Mouse (Mus musculus): ENCODE data around the gene Ap3b1. TPM values are rescaled to one million over a fixed set of nuclear protein-coding genes. Genes with fewer than 3 reads are reported as not detected.

Ap3b1 gene
- total and polyA plus RNA-seq, 3 experiments: 46.0 to 113 (median 60.7) TPM

DNA sequence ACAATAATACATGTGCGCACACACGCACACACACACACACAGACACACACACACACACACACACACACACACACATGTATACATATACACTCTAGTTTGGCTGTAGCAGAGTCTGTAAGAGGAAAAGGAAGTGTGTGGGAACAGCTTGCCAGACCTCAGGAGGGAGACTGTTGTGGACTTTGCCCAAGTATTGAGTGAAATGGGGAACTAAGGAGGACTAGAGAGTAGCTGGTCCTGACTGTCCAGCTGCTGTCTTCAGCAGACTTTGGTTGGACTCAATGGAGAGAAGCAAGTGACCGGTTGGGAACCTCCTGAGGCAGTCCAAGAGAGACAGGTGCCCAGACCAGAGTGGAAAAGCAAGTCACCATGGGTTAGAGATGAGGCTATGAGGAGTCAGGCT is 117.4 kb downstream of the Ap3b1 start:
- Histone ChIP-seq H3K9ac (ENCODE audit: insufficient read depth, low read depth) (no peak overlapping the region), H3K27ac (ENCODE audit: insufficient read depth, low read depth) (no peak overlapping the region), H3K4me2 (ENCODE audit: insufficient read depth, low read depth, poor library complexity, severe bottlenecking) (no peak overlapping the region), H3K4me1 (ENCODE audit: control insufficient read depth in 1 of 2, insufficient read depth in 2 of 2) (no peaks in the 10 kb centered on the region), H3K4me3 (replicated peaks in 1 of 3; ENCODE audit: low read depth in 2 of 3, low read length in 2 of 3, poor library complexity in 1 of 3) (no peak overlapping the region), H3K36me3 (replicated peaks in 1 of 2; ENCODE audit: control insufficient read depth in 1 of 2, insufficient read depth in 1 of 2, low read length in 1 of 2) (peaks cover 34 to 81% of the 10 kb centered on the region in 2 experiments), H3K9me3 (replicated peaks; ENCODE audit: low read length) (no peaks in the 10 kb centered on the region), H3K27me3 (replicated peaks) (no peaks in the 10 kb centered on the region), H3K79me2 (replicated peaks; ENCODE audit: control insufficient read depth, extremely low read depth, insufficient read depth, poor library complexity, severe bottlenecking) (no peaks in the 10 kb centered on the region)
- no peak for DNase-seq (ENCODE audit: extremely low read depth)
- dilution Hi-C loops (cut with MboI; ENCODE audit: extremely low pct_ligation_motif_present, extremely low pct_unique_long_range_greater_than_20kb, low sequenced_read_pairs): no loop called here
- TF ChIP-seq IRF4 (IDR thresholded peaks at IDR 0.05; ENCODE audit: low read depth, low read length): no peak
- TF ChIP-seq ELF1 (IDR thresholded peaks at IDR 0.05; ENCODE audit: low read depth, low read length): no peak
- no peak for TF ChIP-seq TCF12 (IDR thresholded peaks at IDR 0.05; ENCODE audit: low read depth, low read length)
- TF ChIP-seq NRF1 (IDR thresholded peaks at IDR 0.05; ENCODE audit: low read depth, low read length): no peak
- no peak for TF ChIP-seq CTCF (conservative IDR thresholded peaks at IDR 0.05 in 1 of 2, IDR thresholded peaks at IDR 0.05 in 1 of 2; ENCODE audit: low read depth in 2 of 2, low read length in 2 of 2)
- TF ChIP-seq BHLHE40 (IDR thresholded peaks at IDR 0.05; ENCODE audit: low read depth, low read length): no peak
- TF ChIP-seq MYC (IDR thresholded peaks at IDR 0.05; ENCODE audit: low read depth, low read length): no peak
- TF ChIP-seq ZNF384 (IDR thresholded peaks at IDR 0.05; ENCODE audit: low read depth, low read length): no peak
- TF ChIP-seq SMC3 (IDR thresholded peaks at IDR 0.05; ENCODE audit: low read depth, low read length): no peak
- no peak for TF ChIP-seq ETS1 (conservative IDR thresholded peaks at IDR 0.05; ENCODE audit: low read depth, low read length)
- no peak for TF ChIP-seq MEF2A (IDR thresholded peaks at IDR 0.05; ENCODE audit: borderline replicate concordance, low read depth, low read length)
- no peak for TF ChIP-seq E2F4 (IDR thresholded peaks at IDR 0.05; ENCODE audit: insufficient replicate concordance, low read depth, low read length)
- TF ChIP-seq JUN (IDR thresholded peaks at IDR 0.05; ENCODE audit: insufficient read depth, low read depth, low read length): no peak
- TF ChIP-seq MXI1 (IDR thresholded peaks at IDR 0.05; ENCODE audit: low read depth, low read length): no peak
- no peak for TF ChIP-seq CHD2 (IDR thresholded peaks at IDR 0.05; ENCODE audit: low read length)
- no peak for TF ChIP-seq USF1 (IDR thresholded peaks at IDR 0.05; ENCODE audit: low read depth, low read length)
- in situ Hi-C loops (cut with MboI; ENCODE audit: low pct_ligation_motif_present, low pct_unique_long_range_greater_than_20kb, low sequenced_read_pairs): no loop called here

DNA sequence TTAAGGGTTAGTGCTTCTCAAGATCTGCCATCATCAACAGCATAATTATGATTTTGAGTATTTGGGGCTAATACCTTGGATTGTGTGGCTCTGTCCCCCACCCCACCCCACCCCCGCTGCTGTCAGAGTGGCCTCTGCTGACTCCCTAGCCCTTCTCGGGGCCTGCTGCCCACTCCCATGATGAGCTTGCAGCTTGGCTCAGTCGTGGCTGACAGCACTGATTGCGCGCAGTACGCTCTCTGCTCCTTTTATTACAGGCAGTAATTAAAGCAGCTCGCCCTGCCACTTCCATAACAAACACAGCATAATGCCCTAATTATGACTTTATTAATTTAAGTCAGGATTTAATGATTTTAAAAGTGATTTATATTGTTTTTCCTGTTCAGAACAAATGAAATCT is 121.5 kb downstream of the Ap3b1 start:
- no peaks in the 10 kb centered on the region for H3K79me2 ChIP-seq (replicated peaks; ENCODE audit: control insufficient read depth, extremely low read depth, insufficient read depth, poor library complexity, severe bottlenecking)
- peaks cover 57 to 87% of the 10 kb centered on the region in 2 experiments for H3K36me3 ChIP-seq (replicated peaks in 1 of 2; ENCODE audit: control insufficient read depth in 1 of 2, insufficient read depth in 1 of 2, low read length in 1 of 2)
- no peak overlapping the region for H3K4me3 ChIP-seq (replicated peaks in 1 of 3; ENCODE audit: low read depth in 2 of 3, low read length in 2 of 3, poor library complexity in 1 of 3)
- H3K4me2 ChIP-seq (ENCODE audit: insufficient read depth, low read depth, poor library complexity, severe bottlenecking): no peak overlapping the region
- no peak overlapping the region for H3K9ac ChIP-seq (ENCODE audit: insufficient read depth, low read depth)
- H3K27ac ChIP-seq (ENCODE audit: insufficient read depth, low read depth): no peak overlapping the region
- dilution Hi-C loops (cut with MboI; ENCODE audit: extremely low pct_ligation_motif_present, extremely low pct_unique_long_range_greater_than_20kb, low sequenced_read_pairs): no loop called here
- H3K27me3 ChIP-seq (replicated peaks): no peaks in the 10 kb centered on the region
- no peak for TF ChIP-seq CTCF (conservative IDR thresholded peaks at IDR 0.05 in 1 of 2, IDR thresholded peaks at IDR 0.05 in 1 of 2; ENCODE audit: low read depth in 2 of 2, low read length in 2 of 2)
- TF ChIP-seq MAZ (IDR thresholded peaks at IDR 0.05; ENCODE audit: low read depth, low read length): no peak
- no peak for TF ChIP-seq SIN3A (IDR thresholded peaks at IDR 0.05; ENCODE audit: low read length)
- TF ChIP-seq CHD1 (IDR thresholded peaks at IDR 0.05; ENCODE audit: low read depth, low read length): no peak
- TF ChIP-seq TBP (conservative IDR thresholded peaks at IDR 0.05; ENCODE audit: low read depth, low read length): no peak
- no peak for TF ChIP-seq KAT2A (IDR thresholded peaks at IDR 0.05; ENCODE audit: insufficient replicate concordance, low read length)
- TF ChIP-seq GABPA (IDR thresholded peaks at IDR 0.05; ENCODE audit: insufficient replicate concordance, low read depth, low read length): no peak
- no peak for TF ChIP-seq HCFC1 (IDR thresholded peaks at IDR 0.05; ENCODE audit: low read depth, low read length)
- no peak for TF ChIP-seq MAFK (IDR thresholded peaks at IDR 0.05; ENCODE audit: insufficient replicate concordance, low read length)
- no peak for TF ChIP-seq TCF12 (IDR thresholded peaks at IDR 0.05; ENCODE audit: low read depth, low read length)
- no peak for TF ChIP-seq JUND (conservative IDR thresholded peaks at IDR 0.05; ENCODE audit: low read depth, low read length)
- TF ChIP-seq E2F4 (IDR thresholded peaks at IDR 0.05; ENCODE audit: insufficient replicate concordance, low read depth, low read length): no peak
- TF ChIP-seq ELF1 (IDR thresholded peaks at IDR 0.05; ENCODE audit: low read depth, low read length): no peak
- no peaks in the 10 kb centered on the region for H3K4me1 ChIP-seq (ENCODE audit: control insufficient read depth in 1 of 2, insufficient read depth in 2 of 2)
- DNase-seq (ENCODE audit: extremely low read depth): no peak
- in situ Hi-C loops (cut with MboI; ENCODE audit: low pct_ligation_motif_present, low pct_unique_long_range_greater_than_20kb, low sequenced_read_pairs): no loop called here
- H3K9me3 ChIP-seq (replicated peaks; ENCODE audit: low read length): peaks cover 7% of the 10 kb centered on the region
